Mouse (Mus musculus) bone marrow macrophage, adult 2 months (primary cell): ENCODE measurements around the gene Ern2. TPM values are rescaled to one million over a fixed set of nuclear protein-coding genes. Genes with fewer than 3 reads are reported as not detected.

ENCODE experiments used
- H3K27ac ChIP-seq: 2 replicates; pipeline ENCODE4 v1.5.1; 2012; ENCODE audit warnings: low read depth, low read length; ENCODE audit not compliant: insufficient read depth
- H3K4me1 ChIP-seq: 2 replicates; pipeline ENCODE4 v1.6.1; 2012; ENCODE audit warnings: low read length; ENCODE audit not compliant: control insufficient read depth, insufficient read depth
- H3K4me3 ChIP-seq: 2 replicates; pipeline ENCODE4 v1.5.1; 2012; ENCODE audit warnings: mild to moderate bottlenecking, low read length, moderate library complexity; ENCODE audit not compliant: insufficient read depth
- CTCF ChIP-seq: IDR thresholded peaks from 2 replicates; pipeline ENCODE4 v1.5.1; 2012; ENCODE audit warnings: low read depth, mild to moderate bottlenecking, low read length, moderate library complexity
- POLR2A ChIP-seq: IDR thresholded peaks from 2 replicates; pipeline ENCODE4 v1.6.1; 2012; ENCODE audit warnings: mild to moderate bottlenecking, low read depth, low read length, borderline replicate concordance
- polyA plus RNA-seq: library from polyadenylated mRNA; stranded (reverse); fragments of >200 nt; gene quantifications from 2 replicates; pipeline ENCODE4 v1.2.4, GENCODE M21; 2012; ENCODE audit not compliant: missing spikeins, insufficient read depth, insufficient read length

Gene Ern2
- polyA plus RNA-seq, 1 experiment = not detected

GRCm38 (mm10) chr7:122197306-122197705 is 11.3 kb upstream of the Ern2 start:
- Histone ChIP-seq H3K4me1 (0 out of 2 replicates have a peak, but pooled peaks cover 2% of the 10 kb centered on the region), H3K4me3 (no peak overlapping the region), H3K27ac (no peak overlapping the region)
- TF ChIP-seq POLR2A (no peak), CTCF (no peak)

- no peak for TF ChIP-seq POLR2A
- no peak for TF ChIP-seq CTCF
- H3K4me3 ChIP-seq = no peak overlapping the region
- no peak overlapping the region for H3K27ac ChIP-seq
- 0 out of 2 replicates have a peak, but pooled peaks cover 2% of the 10 kb centered on the region for H3K4me1 ChIP-seq
Measured at GRCm38 (mm10) chr7:122196771-122197170, 10.8 kb upstream of the Ern2 start.

- Histone ChIP-seq H3K27ac (no peak overlapping the region), H3K4me3 (no peak overlapping the region), H3K4me1 (0 out of 2 replicates have a peak, but pooled peaks cover 2% of the 10 kb centered on the region)
- no peak for TF ChIP-seq CTCF
- TF ChIP-seq POLR2A = no peak
Measured at GRCm38 (mm10) chr7:122193919-122194318, 7.9 kb upstream of the Ern2 start.

GRCm38 (mm10) chr7:122191097-122191496 is 5.1 kb upstream of the Ern2 start:
- no peak overlapping the region for H3K4me3 ChIP-seq
- no peaks in the 10 kb centered on the region for H3K4me1 ChIP-seq
- no peak overlapping the region for H3K27ac ChIP-seq
- TF ChIP-seq POLR2A = no peak
- TF ChIP-seq CTCF = no peak

- Histone ChIP-seq H3K4me1 (no peaks in the 10 kb centered on the region), H3K27ac (no peak overlapping the region), H3K4me3 (no peak overlapping the region)
- no peak for TF ChIP-seq POLR2A
- peak; percentile 65 for TF ChIP-seq CTCF
Measured at GRCm38 (mm10) chr7:122189484-122189883, 3.5 kb upstream of the Ern2 start.

GRCm38 (mm10) chr7:122184569-122184968 is 1.4 kb downstream of the Ern2 start:
- Histone ChIP-seq H3K4me1 (no peaks in the 10 kb centered on the region), H3K27ac (no peak overlapping the region), H3K4me3 (no peak overlapping the region)
- TF ChIP-seq CTCF (no peak), POLR2A (no peak)

- no peak overlapping the region for H3K4me3 ChIP-seq
- no peak overlapping the region for H3K27ac ChIP-seq
- TF ChIP-seq POLR2A = no peak
- no peak for TF ChIP-seq CTCF
- no peaks in the 10 kb centered on the region for H3K4me1 ChIP-seq
Measured at GRCm38 (mm10) chr7:122180720-122181119, 5.3 kb downstream of the Ern2 start.

GRCm38 (mm10) chr7:122171613-122172012 is 14.4 kb downstream of the Ern2 start:
- TF ChIP-seq POLR2A (no peak), CTCF (no peak)
- no peak overlapping the region for H3K27ac ChIP-seq
- no peak overlapping the region for H3K4me3 ChIP-seq
- no peaks in the 10 kb centered on the region for H3K4me1 ChIP-seq

- TF ChIP-seq CTCF = no peak
- no peak for TF ChIP-seq POLR2A
- no peaks in the 10 kb centered on the region for H3K4me1 ChIP-seq
- H3K4me3 ChIP-seq = no peak overlapping the region
- no peak overlapping the region for H3K27ac ChIP-seq
Measured at GRCm38 (mm10) chr7:122170705-122171104, 15.3 kb downstream of the Ern2 start.

- no peak overlapping the region for H3K4me3 ChIP-seq
- TF ChIP-seq POLR2A (no peak), CTCF (no peak)
- H3K27ac ChIP-seq = no peak overlapping the region
- H3K4me1 ChIP-seq = no peaks in the 10 kb centered on the region
Measured at GRCm38 (mm10) chr7:122167203-122167602, 18.8 kb downstream of the Ern2 start.

GRCm38 (mm10) chr7:122163766-122164165 is 22.2 kb downstream of the Ern2 start:
- Histone ChIP-seq H3K27ac (no peak overlapping the region), H3K4me1 (peaks cover 7% of the 10 kb centered on the region), H3K4me3 (no peak overlapping the region)
- TF ChIP-seq POLR2A (no peak), CTCF (no peak)
